Mouse (Mus musculus) telencephalon, adult 2 months (tissue): ENCODE data around the gene Cers5.
"Not testable (repeated sequence)": the region's sequence is repeated elsewhere in the genome, so short reads cannot be mapped to it uniquely, and the experiment has no call there.

Experiments
- DNase-seq: peaks from one replicate; pipeline ENCODE4 v3.0.0-alpha.2; 2011; ENCODE audit warnings: low read depth, low spot score

Gene Cers5

DNA sequence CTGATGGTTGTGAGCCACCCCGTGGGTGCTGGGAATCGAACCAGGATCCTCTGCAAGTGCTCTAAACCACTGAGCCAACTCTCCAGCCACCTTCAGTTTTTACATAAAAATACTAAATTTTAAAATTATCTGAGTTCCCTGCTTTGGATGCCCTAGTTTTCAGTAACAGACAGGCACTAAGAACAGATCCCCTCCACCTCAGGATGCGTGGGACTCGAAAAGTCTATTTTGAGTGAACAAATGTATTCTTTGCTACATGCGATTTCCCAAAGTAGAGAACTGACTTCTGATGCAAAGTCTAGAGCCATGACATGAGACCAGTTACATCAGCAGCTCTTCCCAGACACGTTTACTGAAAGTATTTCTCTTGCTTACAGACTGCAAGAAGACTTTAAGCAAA, 17.8 kb upstream of the Cers5 start:
- peak; percentile 85 for DNase-seq

DNA sequence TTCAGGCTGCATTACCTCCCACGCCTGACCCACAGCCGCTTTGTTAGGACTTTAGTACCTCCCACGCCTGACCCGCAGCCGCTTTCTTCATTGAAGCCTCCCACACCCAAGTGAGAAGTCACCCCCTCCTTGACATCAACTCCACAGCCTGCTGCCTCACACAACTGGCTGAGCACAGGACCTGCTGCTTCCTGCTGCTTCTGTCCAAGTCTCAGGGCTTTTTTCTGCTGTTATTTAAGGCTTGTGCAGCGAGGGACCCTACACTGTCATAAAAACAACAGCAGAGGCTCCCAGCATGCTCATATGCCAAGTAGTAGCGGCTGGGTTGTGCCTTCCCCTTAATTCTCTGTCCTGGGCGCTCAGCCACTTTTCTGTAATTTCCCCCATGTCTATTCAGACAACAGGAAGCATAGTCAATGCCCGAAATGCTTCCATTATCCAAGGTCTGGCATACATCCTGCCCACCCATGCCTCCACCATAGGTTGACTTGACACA, 15.0 kb upstream of the Cers5 start:
- DNase-seq = peak; percentile 61

- no peak for DNase-seq
Observed at GRCm38 (mm10) chr15:99778677-99779335, 6.1 kb upstream of the Cers5 start.

DNA sequence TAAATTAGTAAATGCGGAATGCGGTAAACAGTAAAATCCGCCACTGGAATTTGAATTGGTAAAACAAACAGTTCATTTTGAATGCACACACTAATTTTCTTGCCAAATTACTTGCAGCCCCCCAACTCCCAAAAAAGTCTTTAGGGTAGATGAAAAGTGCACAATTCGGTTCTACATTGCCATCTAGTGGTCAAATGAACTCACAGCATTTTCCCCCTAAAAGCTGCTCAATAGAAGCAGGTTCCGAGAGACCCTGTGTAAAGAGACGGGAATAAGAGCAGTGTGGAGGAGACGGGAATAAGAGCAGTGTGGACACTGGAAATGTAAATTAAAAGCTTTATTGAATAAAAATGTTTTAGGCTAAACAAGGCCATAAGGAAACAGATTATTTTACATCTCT, 5.5 kb upstream of the Cers5 start:
- DNase-seq = no peak

GRCm38 (mm10) chr15:99772925-99773324, 240 bp upstream of the Cers5 start:
- DNase-seq = no peak

- DNase-seq = peak; percentile 68
Observed at GRCm38 (mm10) chr15:99772277-99772880, 306 bp downstream of the Cers5 start.

- peak; percentile 29 for DNase-seq
Observed at GRCm38 (mm10) chr15:99771601-99772276, 946 bp downstream of the Cers5 start.

GRCm38 (mm10) chr15:99771004-99771500, 1.6 kb downstream of the Cers5 start:
- DNase-seq = peak; percentile 9

GRCm38 (mm10) chr15:99768761-99769160, 3.9 kb downstream of the Cers5 start:
- DNase-seq = no peak

GRCm38 (mm10) chr15:99767467-99767866, 5.2 kb downstream of the Cers5 start:
- DNase-seq = no peak

- DNase-seq = no peak
Observed at GRCm38 (mm10) chr15:99754204-99754603, 18.5 kb downstream of the Cers5 start.

GRCm38 (mm10) chr15:99740229-99740628, 32.5 kb downstream of the Cers5 start:
- DNase-seq = no peak

DNA sequence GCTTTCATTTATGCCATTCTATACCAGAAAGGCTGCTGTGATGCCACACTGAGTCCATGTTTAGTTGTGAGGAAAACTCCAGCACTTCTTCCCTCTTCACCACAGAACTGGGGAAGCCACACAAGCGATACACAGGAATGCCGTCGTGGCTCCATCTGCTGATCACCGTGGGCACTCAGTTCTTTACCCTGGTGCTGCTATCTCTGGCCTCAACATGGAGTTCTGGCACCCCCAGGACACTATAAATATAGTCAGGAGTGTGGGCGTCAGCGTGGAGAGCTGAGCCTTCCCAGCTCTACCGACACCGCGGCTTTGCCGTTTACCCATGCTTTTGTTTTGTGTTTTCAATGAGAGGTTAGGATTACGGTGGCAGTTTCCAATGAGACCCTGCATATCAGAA, 36.0 kb downstream of the Cers5 start:
- no peak for DNase-seq

DNA sequence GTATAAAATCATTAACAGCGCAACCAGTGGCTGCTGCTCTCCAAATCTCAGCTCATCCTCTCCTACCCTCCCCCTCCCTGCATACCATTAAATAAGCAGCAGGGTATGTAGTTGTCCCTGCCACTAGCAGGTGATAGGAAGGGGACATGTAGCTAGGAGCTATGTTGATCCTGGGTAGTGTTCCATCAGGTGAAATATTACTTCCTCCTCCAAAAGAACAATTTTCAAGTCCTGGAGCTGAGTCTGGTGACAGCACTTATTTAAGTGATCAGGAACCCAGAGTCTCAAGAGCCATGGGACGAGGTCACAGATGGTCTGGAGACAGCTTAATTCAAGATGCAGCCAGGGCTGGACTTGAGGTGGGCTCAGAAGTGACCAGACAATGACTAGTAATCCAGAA, 37.1 kb downstream of the Cers5 start:
- DNase-seq = no peak

DNA sequence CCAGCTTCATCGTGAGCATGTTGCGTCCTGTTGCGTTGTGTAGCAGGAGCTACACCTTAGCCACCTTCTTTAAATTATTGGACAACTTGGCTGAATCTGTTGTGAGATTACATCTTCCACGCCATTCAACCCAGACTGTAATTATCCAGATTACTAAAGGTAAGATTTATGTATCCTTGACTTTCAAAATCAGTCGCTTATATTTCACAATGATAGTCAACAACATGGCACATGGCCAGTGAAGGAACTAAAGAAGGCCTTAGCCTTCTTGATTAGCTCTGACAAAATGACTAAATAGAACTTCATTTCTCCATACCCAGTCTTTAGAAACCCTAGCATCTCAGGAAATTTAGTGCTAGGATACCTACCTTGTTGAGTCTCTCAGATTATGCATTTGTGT, 39.5 kb downstream of the Cers5 start:
- DNase-seq = no peak

DNA sequence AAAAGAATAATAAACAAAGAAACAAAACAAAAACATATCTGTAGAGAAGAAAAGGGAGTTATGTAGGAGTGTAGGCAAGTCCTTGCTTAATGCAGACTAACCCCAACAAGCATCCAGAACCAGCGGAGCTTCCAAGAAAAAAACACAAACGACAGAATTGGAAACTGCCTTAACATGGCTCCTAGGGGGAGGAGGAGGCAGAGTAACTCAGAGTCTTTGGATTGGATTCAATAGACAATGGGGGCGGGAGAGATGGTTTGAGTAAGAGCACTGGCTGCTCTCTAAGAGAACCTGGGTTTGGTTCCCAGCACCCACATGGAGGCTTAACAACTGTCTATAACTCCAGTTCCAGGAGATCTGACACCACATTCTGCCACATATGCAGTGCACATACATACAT, 41.0 kb downstream of the Cers5 start:
- no peak for DNase-seq

DNA sequence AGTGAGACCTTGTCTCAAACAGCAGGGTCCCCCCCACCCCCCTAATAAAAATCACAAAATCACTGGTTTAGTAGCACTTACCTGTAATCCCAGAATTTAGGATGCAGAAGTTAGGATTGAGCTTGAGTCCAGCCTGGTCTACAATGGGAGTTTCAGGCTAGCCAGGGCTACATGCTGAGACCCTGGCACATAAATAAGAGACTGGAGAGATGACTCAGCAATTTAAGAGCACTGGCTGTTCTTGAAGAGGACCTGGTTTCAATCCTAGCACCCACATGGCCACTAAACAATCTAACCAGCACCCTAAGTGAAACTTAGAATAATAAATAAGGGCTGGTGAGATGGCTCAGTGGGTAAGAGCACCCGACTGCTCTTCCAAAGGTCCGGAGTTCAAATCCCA, 41.5 kb downstream of the Cers5 start:
- no peak for DNase-seq

- no peak for DNase-seq
Observed at GRCm38 (mm10) chr15:99729056-99729783, 43.5 kb downstream of the Cers5 start.

- no peak for DNase-seq
Observed at GRCm38 (mm10) chr15:99728211-99728610, 44.5 kb downstream of the Cers5 start.

DNA sequence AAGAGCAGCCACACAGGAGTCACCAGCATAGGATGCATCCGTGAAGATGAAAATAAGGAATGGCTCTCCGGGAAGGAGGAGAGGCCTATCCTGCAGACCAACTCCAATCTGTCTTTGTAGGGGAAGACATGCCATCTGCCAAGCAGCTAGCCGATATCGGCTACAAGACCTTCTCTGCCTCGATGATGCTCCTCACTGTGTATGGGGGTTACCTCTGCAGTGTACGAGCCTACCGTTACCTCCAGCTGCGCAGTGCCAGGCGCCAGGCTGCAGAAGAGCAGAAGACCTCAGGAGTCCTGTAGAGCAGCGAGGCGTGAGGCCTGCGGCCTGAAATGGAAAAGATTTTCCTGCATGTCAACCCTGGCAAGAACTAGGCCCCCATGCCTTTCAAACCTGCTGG, 45.2 kb downstream of the Cers5 start:
- DNase-seq = no peak

- not testable (repeated sequence) for DNase-seq
Observed at GRCm38 (mm10) chr15:99727039-99727438, 45.6 kb downstream of the Cers5 start.

- no peak for DNase-seq
Observed at GRCm38 (mm10) chr15:99726549-99726948, 46.1 kb downstream of the Cers5 start.
